Mouse (Mus musculus) embryonic facial prominence, embryonic 10.5 days (tissue): ENCODE measurements around the gene Sec31b. TPM values are rescaled to one million over a fixed set of nuclear protein-coding genes. Genes with fewer than 3 reads are reported as not detected.

Experiments used
- DNase-seq: peaks from one replicate; pipeline ENCODE4 v3.0.0-alpha.2; 2017; ENCODE audit warnings: low spot score
- H3K27ac ChIP-seq: fragments of 300-500 bp; sonication (generic); replicated peaks from 2 replicates; pipeline ENCODE4 v1.5.1; 2016; ENCODE audit warnings: mild to moderate bottlenecking
- H3K27me3 ChIP-seq: fragments of 300-500 bp; sonication (generic); replicated peaks from 2 replicates; pipeline ENCODE4 v1.6.1; 2016; ENCODE audit warnings: low read depth, mild to moderate bottlenecking; ENCODE audit not compliant: poor library complexity, severe bottlenecking
- H3K36me3 ChIP-seq: fragments of 300-500 bp; sonication (generic); replicated peaks from 2 replicates; pipeline ENCODE4 v1.6.1; 2016; ENCODE audit warnings: mild to moderate bottlenecking, moderate library complexity
- H3K4me1 ChIP-seq: fragments of 300-500 bp; sonication (generic); 2 replicates; pipeline ENCODE4 v1.6.1; 2016
- H3K4me3 ChIP-seq: fragments of 300-500 bp; sonication (generic); 2 replicates; pipeline ENCODE4 v1.5.1; 2016; ENCODE audit warnings: mild to moderate bottlenecking, moderate library complexity
- H3K9me3 ChIP-seq: fragments of 300-500 bp; sonication (generic); 2 replicates; pipeline ENCODE4 v1.6.1; 2016; ENCODE audit warnings: mild to moderate bottlenecking
- WGBS: fragments of 180-500 bp; shearing (Covaris S2); methylation state at CpG from one replicate; pipeline ENCODE4 v1.1.7; 2016; 5-methylcytosine and 5-hydroxymethylcytosine counted together
- polyA plus RNA-seq: library from polyadenylated mRNA; unstranded; fragments of >200 nt; fragmentation: Nextera tagmentation; extraction: Ambion mirVana; gene quantifications from 2 replicates; pipeline ENCODE4 v1.2.1, GENCODE M21; 2016

The Sec31b gene
- polyA plus RNA-seq, 1 experiment from 2014 or later = 0.66 TPM

GRCm38 (mm10) chr19:44500240-44500639, 45.4 kb downstream of the Sec31b start:
- H3K4me3 ChIP-seq = no peak overlapping the region
- H3K36me3 ChIP-seq = no peaks in the 10 kb centered on the region
- WGBS = 46% methylated on average over 5 of the region's 5 CpGs
- H3K27ac ChIP-seq = no peak overlapping the region
- DNase-seq = no peak
- H3K27me3 ChIP-seq = peaks cover 100% of the 10 kb centered on the region
- H3K4me1 ChIP-seq = peaks cover 19% of the 10 kb centered on the region
- H3K9me3 ChIP-seq = no peaks in the 10 kb centered on the region

GRCm38 (mm10) chr19:44498936-44499335, 46.7 kb downstream of the Sec31b start:
- WGBS = 61% methylated on average over 6 of the region's 6 CpGs
- Histone ChIP-seq H3K36me3 (no peaks in the 10 kb centered on the region), H3K4me3 (no peak overlapping the region), H3K4me1 (peaks cover 21% of the 10 kb centered on the region), H3K9me3 (no peaks in the 10 kb centered on the region), H3K27me3 (peaks cover 100% of the 10 kb centered on the region), H3K27ac (no peak overlapping the region)
- no peak for DNase-seq

- no peaks in the 10 kb centered on the region for H3K36me3 ChIP-seq
- no peak overlapping the region for H3K4me3 ChIP-seq
- no peak for DNase-seq
- no peaks in the 10 kb centered on the region for H3K9me3 ChIP-seq
- H3K4me1 ChIP-seq = peaks cover 28% of the 10 kb centered on the region
- H3K27me3 ChIP-seq = peaks cover 100% of the 10 kb centered on the region
- WGBS = 67% methylated on average over 10 of the region's 10 CpGs
- H3K27ac ChIP-seq = no peak overlapping the region
Observed at GRCm38 (mm10) chr19:44496941-44497340, 48.7 kb downstream of the Sec31b start.

DNA sequence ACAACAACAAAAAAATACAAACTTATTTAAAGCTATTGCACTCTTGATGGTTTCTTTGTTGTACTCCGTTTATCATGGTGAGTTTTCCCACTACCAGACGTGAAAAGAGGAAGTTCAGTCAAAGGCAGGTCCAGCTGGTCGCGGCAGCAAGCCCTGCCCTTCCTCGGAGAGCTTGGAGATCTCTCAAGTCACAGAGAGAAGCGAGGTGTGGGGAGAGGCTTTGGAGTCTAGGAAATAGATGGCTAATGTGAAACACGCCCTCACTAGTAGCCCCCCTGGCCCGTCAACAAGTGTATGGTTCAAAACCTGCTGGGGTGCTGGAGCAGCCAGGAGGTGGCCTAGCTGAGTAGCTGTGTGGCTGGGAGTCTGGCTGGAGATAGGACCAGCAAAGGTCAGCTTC, 49.2 kb downstream of the Sec31b start:
- peaks cover 28% of the 10 kb centered on the region for H3K4me1 ChIP-seq
- H3K27me3 ChIP-seq = peaks cover 100% of the 10 kb centered on the region
- WGBS = 51% methylated on average over 8 of the region's 8 CpGs
- no peak for DNase-seq
- H3K9me3 ChIP-seq = no peaks in the 10 kb centered on the region
- H3K4me3 ChIP-seq = no peak overlapping the region
- no peaks in the 10 kb centered on the region for H3K36me3 ChIP-seq
- no peak overlapping the region for H3K27ac ChIP-seq

- 20% methylated on average over 8 of the region's 8 CpGs for WGBS
- Histone ChIP-seq H3K27ac (no peak within 1 kb of the TSS), H3K9me3 (no peaks in the 10 kb centered on the region), H3K27me3 (peaks cover 95% of the 10 kb centered on the region), H3K4me3 (no peak within 1 kb of the TSS), H3K4me1 (peaks cover 16% of the 10 kb centered on the region), H3K36me3 (no peaks in the 10 kb centered on the region)
- no peak for DNase-seq
Observed at GRCm38 (mm10) chr19:44493128-44493527, 52.5 kb downstream of the Sec31b start, which contains the start of gene Wnt8b. Gene Wnt8b, plus strand, starts transcription at chr19:44493472.

GRCm38 (mm10) chr19:44487266-44487665, 58.4 kb downstream of the Sec31b start:
- DNase-seq = peak; percentile 56
- H3K27ac ChIP-seq = no peak overlapping the region
- WGBS = 11% methylated on average over 8 of the region's 8 CpGs
- H3K4me1 ChIP-seq = no peaks in the 10 kb centered on the region
- H3K36me3 ChIP-seq = no peaks in the 10 kb centered on the region
- peaks cover 46% of the 10 kb centered on the region for H3K27me3 ChIP-seq
- H3K9me3 ChIP-seq = no peaks in the 10 kb centered on the region
- H3K4me3 ChIP-seq = no peak overlapping the region

- Histone ChIP-seq H3K4me1 (no peaks in the 10 kb centered on the region), H3K27ac (no peak overlapping the region), H3K4me3 (no peak overlapping the region), H3K9me3 (no peaks in the 10 kb centered on the region), H3K27me3 (0 out of 2 replicates have a peak, but pooled peaks cover 7% of the 10 kb centered on the region), H3K36me3 (no peaks in the 10 kb centered on the region)
- no peak for DNase-seq
- WGBS = 55% methylated on average over 3 of the region's 3 CpGs
Observed at GRCm38 (mm10) chr19:44476541-44476940, 69.1 kb downstream of the Sec31b start.

DNA sequence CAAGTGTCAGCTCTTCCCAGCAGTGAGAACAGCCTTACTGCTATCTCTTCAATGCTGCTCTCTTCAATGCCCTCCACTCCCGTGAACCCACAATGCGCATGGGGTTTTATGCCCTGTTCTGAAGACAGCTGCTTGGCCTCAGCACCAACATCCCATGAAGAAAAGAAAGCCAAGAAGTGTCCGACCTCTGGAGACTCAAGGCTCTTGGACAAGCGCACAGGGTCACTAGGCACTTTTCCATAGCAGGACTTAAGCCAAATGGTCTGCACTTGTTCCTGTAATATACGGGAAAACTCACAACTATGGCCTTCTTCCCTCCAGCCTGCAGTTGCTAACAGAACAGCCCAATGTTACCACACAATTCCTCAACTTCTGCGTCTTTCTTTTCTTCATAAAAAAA, 70.4 kb downstream of the Sec31b start:
- no peaks in the 10 kb centered on the region for H3K9me3 ChIP-seq
- no peak overlapping the region for H3K27ac ChIP-seq
- H3K4me1 ChIP-seq = no peaks in the 10 kb centered on the region
- WGBS = 87% methylated on average over 6 of the region's 6 CpGs
- no peak overlapping the region for H3K4me3 ChIP-seq
- 0 out of 2 replicates have a peak, but pooled peaks cover 7% of the 10 kb centered on the region for H3K27me3 ChIP-seq
- no peak for DNase-seq
- H3K36me3 ChIP-seq = no peaks in the 10 kb centered on the region

DNA sequence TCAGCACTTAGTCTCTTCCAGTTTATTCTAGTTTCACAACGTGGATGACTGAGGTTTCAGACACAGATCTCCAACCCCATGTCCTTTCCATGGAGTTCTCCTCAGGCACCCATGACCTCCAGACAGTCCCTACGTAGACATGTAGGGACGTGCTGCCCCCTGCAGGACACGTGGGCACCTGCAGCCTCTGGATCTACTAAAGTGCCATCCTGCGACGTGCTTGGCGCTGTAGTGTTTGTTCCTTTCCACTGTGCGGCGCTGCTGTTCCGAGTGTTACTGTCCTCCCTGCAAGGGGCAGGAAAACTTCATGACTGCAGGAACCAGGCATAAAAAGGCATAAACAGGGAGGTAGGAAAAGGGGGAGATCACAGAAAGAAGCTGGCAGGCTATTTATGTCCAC, 71.5 kb downstream of the Sec31b start:
- Histone ChIP-seq H3K9me3 (no peaks in the 10 kb centered on the region), H3K27me3 (0 out of 2 replicates have a peak, but pooled peaks cover 7% of the 10 kb centered on the region), H3K4me1 (no peaks in the 10 kb centered on the region), H3K36me3 (no peaks in the 10 kb centered on the region), H3K27ac (no peak overlapping the region), H3K4me3 (no peak overlapping the region)
- DNase-seq = peak; percentile 84
- WGBS = 2% methylated on average over 10 of the region's 10 CpGs

Other genes starting within 250 kb of the Sec31b start
- gene Scd4, start 212.8 kb downstream of the Sec31b start, polyA plus RNA-seq = 0.05 and 0.10 TPM in 2 replicates
- 15.3 and 17.9 TPM in 2 replicates for gene Scd1, start 138.0 kb downstream of the Sec31b start, polyA plus RNA-seq
- gene Wnt8b, start 52.4 kb downstream of the Sec31b start, polyA plus RNA-seq = 0.56 and 2.1 TPM in 2 replicates
- not detected in 2 replicates for gene Gm20538, start 7.0 kb upstream of the Sec31b start, polyA plus RNA-seq
- 645 and 648 TPM in 2 replicates for gene Ndufb8, start 9.6 kb upstream of the Sec31b start, polyA plus RNA-seq
- 48.7 and 52.2 TPM in 2 replicates for gene Hif1an, start 17.0 kb upstream of the Sec31b start, polyA plus RNA-seq
- gene Pax2, start 210.2 kb upstream of the Sec31b start, polyA plus RNA-seq = 1.00 and 1.8 TPM in 2 replicates